Mouse (Mus musculus) hindbrain, embryonic 15.5 days (tissue): ENCODE data around the gene Elovl2. TPM values are rescaled to one million over a fixed set of nuclear protein-coding genes. Genes with fewer than 3 reads are reported as not detected.

Experiments
- ATAC-seq: fragments of 200-750 bp; cut with Nextera tagmentation; 2 replicates; pipeline ENCODE4 v1.8.0; 2017; ENCODE audit warnings: low read depth, moderate number of reproducible peaks, moderate TSS enrichment; ENCODE audit not compliant: low FRiP score
- H3K27ac ChIP-seq: fragments of 300-500 bp; sonication (generic); replicated peaks from 2 replicates; pipeline ENCODE4 v1.5.1; 2015; ENCODE audit warnings: mild to moderate bottlenecking, inconsistent platforms
- H3K27me3 ChIP-seq: fragments of 300-500 bp; sonication (generic); 2 replicates; pipeline ENCODE4 v1.6.1; 2015; ENCODE audit warnings: control low read depth, inconsistent platforms
- H3K36me3 ChIP-seq: fragments of 300-500 bp; sonication (generic); 2 replicates; pipeline ENCODE4 v1.6.1; 2015; ENCODE audit warnings: control low read depth, inconsistent platforms
- H3K4me1 ChIP-seq: fragments of 300-500 bp; sonication (generic); replicated peaks from 2 replicates; pipeline ENCODE4 v1.6.1; 2015; ENCODE audit warnings: control low read depth, inconsistent platforms
- H3K4me2 ChIP-seq: fragments of 300-500 bp; sonication (generic); 2 replicates; pipeline ENCODE4 v1.6.1; 2015; ENCODE audit warnings: moderate library complexity, mild to moderate bottlenecking, inconsistent platforms
- H3K4me3 ChIP-seq: fragments of 300-500 bp; sonication (generic); 2 replicates; pipeline ENCODE4 v1.5.1; 2015; ENCODE audit warnings: mild to moderate bottlenecking, inconsistent platforms
- H3K9ac ChIP-seq: fragments of 300-500 bp; sonication (generic); 2 replicates; pipeline ENCODE4 v1.6.1; 2015; ENCODE audit warnings: inconsistent platforms
- H3K9me3 ChIP-seq: fragments of 300-500 bp; sonication (generic); 2 replicates; pipeline ENCODE4 v1.6.1; 2016; ENCODE audit warnings: control low read depth, inconsistent platforms
- WGBS: fragments of 180-500 bp; shearing (Covaris S2); methylation state at CpG from one replicate; pipeline ENCODE4 v1.1.7; 2015; 5-methylcytosine and 5-hydroxymethylcytosine counted together
- polyA plus RNA-seq: library from polyadenylated mRNA; unstranded; fragments of >200 nt; fragmentation: Nextera tagmentation; extraction: Ambion mirVana; gene quantifications from 2 replicates; pipeline ENCODE4 v1.2.1, GENCODE M21; 2015

Gene Elovl2
- polyA plus RNA-seq, 1 experiment from 2014 or later = 40.2 TPM

GRCm38 (mm10) chr13:41203691-41204090 is 16.5 kb downstream of the Elovl2 start:
- Histone ChIP-seq H3K9ac (no peak overlapping the region), H3K27me3 (no peaks in the 10 kb centered on the region), H3K9me3 (no peaks in the 10 kb centered on the region), H3K4me1 (peaks cover 20% of the 10 kb centered on the region), H3K4me2 (no peak overlapping the region), H3K27ac (no peak overlapping the region), H3K4me3 (no peak overlapping the region), H3K36me3 (no peaks in the 10 kb centered on the region)
- ATAC-seq = no peak
- 53% methylated on average over 9 of the region's 9 CpGs for WGBS

GRCm38 (mm10) chr13:41203289-41203688 is 16.9 kb downstream of the Elovl2 start:
- peaks cover 20% of the 10 kb centered on the region for H3K4me1 ChIP-seq
- H3K4me2 ChIP-seq = no peak overlapping the region; the same call in 1 of the 2 replicates
- no peaks in the 10 kb centered on the region for H3K9me3 ChIP-seq
- H3K9ac ChIP-seq = no peak overlapping the region
- H3K36me3 ChIP-seq = no peaks in the 10 kb centered on the region
- no peak overlapping the region for H3K4me3 ChIP-seq
- H3K27me3 ChIP-seq = no peaks in the 10 kb centered on the region
- ATAC-seq = no peak
- WGBS = 43% methylated on average over 7 of the region's 7 CpGs
- no peak overlapping the region for H3K27ac ChIP-seq

DNA sequence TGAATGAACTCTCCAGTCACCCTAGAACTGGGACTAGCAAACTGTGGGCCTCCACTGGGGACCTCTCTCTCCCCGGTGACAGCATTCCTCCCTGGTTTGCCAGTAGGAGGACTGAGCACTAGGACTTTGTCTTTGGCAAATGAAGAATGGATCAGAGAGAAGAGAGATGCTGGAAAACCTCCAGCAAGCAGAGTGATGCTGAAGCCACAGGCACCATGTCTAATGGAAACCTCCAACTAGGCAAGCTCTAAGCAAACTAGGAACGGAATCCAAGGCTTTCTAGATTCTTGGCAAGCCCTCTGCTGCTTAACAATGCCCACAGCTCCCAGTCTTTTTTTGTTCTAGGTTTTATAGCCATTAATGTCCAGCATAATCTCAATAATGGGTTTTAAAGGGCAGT is 19.3 kb downstream of the Elovl2 start:
- Histone ChIP-seq H3K4me3 (no peak overlapping the region), H3K27ac (no peak overlapping the region), H3K4me2 (no peak overlapping the region), H3K27me3 (no peaks in the 10 kb centered on the region), H3K9me3 (no peaks in the 10 kb centered on the region), H3K36me3 (no peaks in the 10 kb centered on the region), H3K9ac (no peak overlapping the region), H3K4me1 (peaks cover 20% of the 10 kb centered on the region)
- no peak for ATAC-seq
- 55% methylated on average over 2 of the region's 2 CpGs for WGBS

- no peak for ATAC-seq
- Histone ChIP-seq H3K4me3 (no peak overlapping the region), H3K4me1 (no peaks in the 10 kb centered on the region), H3K36me3 (peaks cover 21% of the 10 kb centered on the region), H3K9ac (no peak overlapping the region), H3K27me3 (no peaks in the 10 kb centered on the region), H3K27ac (no peak overlapping the region), H3K9me3 (no peaks in the 10 kb centered on the region), H3K4me2 (no peak overlapping the region)
- 68% methylated on average over 3 of the region's 3 CpGs for WGBS
These were observed 24.4 kb downstream of the Elovl2 start for GRCm38 (mm10) chr13:41195640-41196333.

DNA sequence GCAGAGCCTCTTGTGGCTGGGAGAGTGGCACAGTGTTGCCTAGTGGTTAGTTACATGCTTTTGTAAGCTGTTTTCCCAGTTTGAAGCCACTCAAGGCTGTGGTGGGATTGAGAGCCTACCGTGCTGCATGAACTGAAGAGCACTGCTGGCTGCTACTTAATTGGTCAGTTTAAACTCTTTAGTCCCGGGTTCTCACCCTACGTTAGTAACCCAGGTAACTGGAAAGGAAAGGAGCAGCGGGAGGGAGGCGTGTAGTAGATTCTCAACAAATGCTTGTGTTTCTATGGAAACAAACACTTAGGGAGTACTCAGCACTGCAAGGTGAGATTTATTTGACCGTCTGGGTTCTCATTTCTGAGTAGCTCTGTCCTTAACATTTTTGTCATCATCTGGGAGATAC is 32.3 kb downstream of the Elovl2 start:
- H3K4me3 ChIP-seq = no peak overlapping the region
- ATAC-seq = no peak
- H3K9ac ChIP-seq = no peak overlapping the region
- H3K36me3 ChIP-seq = peaks cover 44% of the 10 kb centered on the region
- H3K27ac ChIP-seq = no peak overlapping the region
- H3K27me3 ChIP-seq = no peaks in the 10 kb centered on the region
- H3K4me1 ChIP-seq = no peaks in the 10 kb centered on the region
- no peaks in the 10 kb centered on the region for H3K9me3 ChIP-seq
- no peak overlapping the region for H3K4me2 ChIP-seq
- 70% methylated on average over 6 of the region's 6 CpGs for WGBS

DNA sequence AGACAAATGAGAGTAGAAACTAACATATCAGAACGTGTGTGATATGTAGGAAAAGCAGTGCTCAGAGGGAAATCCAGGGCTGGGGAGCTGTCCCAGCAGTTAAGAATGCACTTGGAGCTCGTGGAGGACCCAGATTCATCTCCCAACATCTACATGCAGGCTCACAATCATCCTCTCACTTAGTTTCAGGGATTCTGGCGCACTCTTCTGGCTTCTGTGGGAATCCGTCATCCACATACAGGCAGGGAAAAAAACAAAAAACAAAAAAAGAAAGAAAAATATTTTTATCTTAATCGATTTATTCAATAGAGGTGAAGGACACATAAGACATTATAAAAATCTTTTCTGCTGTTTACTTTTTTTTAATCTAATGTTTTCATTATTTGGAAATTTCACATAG is 61.8 kb downstream of the Elovl2 start:
- no peak overlapping the region for H3K9ac ChIP-seq
- no peaks in the 10 kb centered on the region for H3K36me3 ChIP-seq
- H3K4me3 ChIP-seq = no peak overlapping the region
- H3K27ac ChIP-seq = no peak overlapping the region
- no peaks in the 10 kb centered on the region for H3K9me3 ChIP-seq
- no peak for ATAC-seq
- 65% methylated on average over 5 of the region's 5 CpGs for WGBS
- no peaks in the 10 kb centered on the region for H3K4me1 ChIP-seq
- H3K4me2 ChIP-seq = no peak overlapping the region
- no peaks in the 10 kb centered on the region for H3K27me3 ChIP-seq

DNA sequence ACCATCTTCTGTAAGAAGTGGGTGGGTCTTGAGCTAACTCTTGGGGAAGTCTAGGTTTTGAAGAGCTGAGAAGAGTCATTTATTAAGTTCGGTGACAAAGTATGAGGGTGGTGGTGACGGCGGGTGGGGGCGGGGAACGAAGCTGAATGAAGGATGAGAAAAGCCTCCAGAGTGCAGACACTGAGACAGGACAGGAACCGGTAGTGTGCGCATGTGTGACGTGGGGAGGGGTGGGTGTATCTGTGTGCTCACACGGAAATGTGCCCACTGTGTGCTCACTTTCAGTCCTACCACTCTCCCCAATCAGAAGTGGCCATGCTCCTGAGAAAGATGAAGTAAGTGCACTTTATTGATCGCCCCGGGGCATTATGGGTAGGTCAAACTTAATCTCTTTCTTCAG is 67.1 kb downstream of the Elovl2 start:
- Histone ChIP-seq H3K4me1 (no peaks in the 10 kb centered on the region), H3K4me2 (no peak overlapping the region), H3K9ac (no peak overlapping the region), H3K27me3 (no peaks in the 10 kb centered on the region), H3K9me3 (no peaks in the 10 kb centered on the region), H3K27ac (no peak overlapping the region), H3K4me3 (no peak overlapping the region), H3K36me3 (no peaks in the 10 kb centered on the region)
- 81% methylated on average over 11 of the region's 11 CpGs for WGBS
- ATAC-seq = no peak

- Histone ChIP-seq H3K4me1 (no peaks in the 10 kb centered on the region), H3K4me2 (no peak overlapping the region), H3K36me3 (no peaks in the 10 kb centered on the region), H3K4me3 (no peak overlapping the region), H3K27me3 (no peaks in the 10 kb centered on the region), H3K27ac (no peak overlapping the region), H3K9ac (no peak overlapping the region), H3K9me3 (no peaks in the 10 kb centered on the region)
- no peak for ATAC-seq
- 83% methylated on average over 10 of the region's 10 CpGs for WGBS
These were observed 73.9 kb downstream of the Elovl2 start for GRCm38 (mm10) chr13:41146271-41146670.

DNA sequence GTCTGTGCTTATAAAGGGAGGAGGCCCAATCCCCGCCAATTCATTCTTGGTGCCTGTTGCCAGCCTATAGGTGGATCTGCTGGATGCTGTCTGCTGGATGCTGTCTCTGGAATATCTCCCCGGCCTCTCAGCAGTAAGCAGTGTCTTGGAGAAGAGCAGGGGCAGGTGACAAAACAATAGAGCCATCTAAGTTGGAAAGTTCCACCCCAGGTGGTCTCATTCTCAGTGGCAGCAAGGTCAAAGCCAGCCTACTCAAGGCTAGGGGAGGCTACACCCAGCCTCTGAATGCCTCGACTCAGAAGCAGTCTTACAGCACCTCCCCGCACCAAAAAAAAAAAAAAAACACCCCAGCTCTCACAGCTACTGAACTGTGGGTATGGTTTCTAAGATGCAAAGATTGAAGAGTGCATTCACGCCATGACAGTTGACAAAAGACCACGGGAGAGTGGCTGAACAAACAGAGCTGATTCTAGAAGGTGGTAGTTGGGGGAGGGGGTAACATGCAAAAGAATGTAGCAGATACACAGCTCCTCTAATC is 74.7 kb downstream of the Elovl2 start:
- no peaks in the 10 kb centered on the region for H3K36me3 ChIP-seq
- no peak for ATAC-seq
- 65% methylated on average over 6 of the region's 6 CpGs for WGBS

GRCm38 (mm10) chr13:41134901-41135300 is 85.3 kb downstream of the Elovl2 start:
- no peaks in the 10 kb centered on the region for H3K27me3 ChIP-seq
- H3K9ac ChIP-seq = no peak overlapping the region
- no peaks in the 10 kb centered on the region for H3K36me3 ChIP-seq
- no peak overlapping the region for H3K4me3 ChIP-seq
- WGBS = 8% methylated on average over 6 of the region's 6 CpGs
- no peaks in the 10 kb centered on the region for H3K4me1 ChIP-seq
- ATAC-seq = no peak
- no peaks in the 10 kb centered on the region for H3K9me3 ChIP-seq
- no peak overlapping the region for H3K4me2 ChIP-seq
- H3K27ac ChIP-seq = no peak overlapping the region

More for the DNA sequence above, 74.7 kb downstream of the Elovl2 start:
- H3K27me3 ChIP-seq = no peaks in the 10 kb centered on the region
- H3K4me2 ChIP-seq = no peak overlapping the region
- H3K27ac ChIP-seq = no peak overlapping the region
- H3K4me3 ChIP-seq = no peak overlapping the region
- H3K9ac ChIP-seq = no peak overlapping the region
- no peaks in the 10 kb centered on the region for H3K4me1 ChIP-seq
- no peaks in the 10 kb centered on the region for H3K9me3 ChIP-seq
